Comparison of ENCODE assay signal across 11 mouse cellular contexts in the genomic region with DNA sequence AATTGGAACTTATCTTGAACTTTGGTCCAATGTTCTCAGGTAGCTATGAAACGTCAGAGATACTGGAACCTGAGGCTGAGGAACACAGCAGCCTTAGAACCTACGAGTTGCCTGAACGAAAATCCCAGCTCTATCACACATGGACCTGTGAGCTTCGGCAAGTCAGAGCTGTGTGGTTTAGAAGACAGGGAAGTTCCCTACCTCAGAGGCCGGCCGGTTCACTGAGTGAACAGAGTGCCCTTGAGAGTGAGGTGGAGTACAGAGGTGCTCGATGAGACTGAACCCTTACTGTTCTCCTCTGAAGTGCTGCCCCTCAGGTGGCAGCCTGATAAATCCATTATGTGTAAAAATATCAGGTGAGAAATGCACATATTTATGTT. TPM values are rescaled to one million over a fixed set of nuclear protein-coding genes. Genes with fewer than 3 reads are reported as not detected.
DNase-seq lines count a peak whose midpoint lies in the region; ATAC-seq and TF ChIP-seq lines count a peak whose summit lies in the region.
"Had no signal": no experiment of that assay in that cellular context is flagged by ENCODE, and none has a peak within 500 bp of the region (broad histone marks: within the 10 kb centered on the region; RNA-seq: fewer than 3 reads in every experiment).

No protein-coding gene starts in this region.

- H3K36me3 ChIP-seq in embryonic facial prominence, embryonic 15.5 days: peaks cover 55% of the 10 kb centered on the region
- H3K36me3 ChIP-seq in embryonic facial prominence, embryonic 10.5 days (replicated peaks): peaks cover 68% of the 10 kb centered on the region
- H3K36me3 ChIP-seq in lung, embryonic 16.5 days (ENCODE audit: control insufficient read depth, insufficient read depth, low read length): peaks cover 26% of the 10 kb centered on the region
- H3K36me3 ChIP-seq in intestine, embryonic 16.5 days (ENCODE audit: control insufficient read depth, insufficient read depth, low read length): peaks cover 18% of the 10 kb centered on the region
- peaks cover 9% of the 10 kb centered on the region for H3K36me3 ChIP-seq in kidney, adult 2 months (ENCODE audit: control insufficient read depth, insufficient read depth, low read length)

- no peak for DNase-seq in embryonic facial prominence, embryonic 10.5 days (ENCODE audit: low spot score)
- DNase-seq in lung, postnatal 14 days: no peak
- DNase-seq in natural killer cell, adult 2 months (ENCODE audit: low spot score in 2 of 2): peak; percentile 17 to 36
- no peak for DNase-seq in kidney, adult 2 months
- DNase-seq in right cerebral cortex, postnatal 14 days: no peak
- DNase-seq: cerebellum, adult 9-10 months; thymus, postnatal 25 days had no signal

- no peak for TF ChIP-seq POLR2A in kidney, adult 2 months (IDR thresholded peaks at IDR 0.05; ENCODE audit: low read depth, low read length)

- H3K4me1 ChIP-seq in embryonic facial prominence, embryonic 15.5 days: peaks cover 32% of the 10 kb centered on the region
- H3K4me1 ChIP-seq in embryonic facial prominence, embryonic 10.5 days: peaks cover 25% of the 10 kb centered on the region
- H3K4me1 ChIP-seq in lung, embryonic 16.5 days (replicated peaks; ENCODE audit: control insufficient read depth, insufficient read depth, low read length): peaks cover 25% of the 10 kb centered on the region
- H3K4me1 ChIP-seq in intestine, embryonic 16.5 days (ENCODE audit: control insufficient read depth, insufficient read depth, low read length): peaks cover 25% of the 10 kb centered on the region
- H3K4me1 ChIP-seq in kidney, adult 2 months (ENCODE audit: control insufficient read depth, insufficient read depth, low read length): peaks cover 23% of the 10 kb centered on the region

- WGBS in embryonic facial prominence, embryonic 15.5 days: 85% methylated on average over 7 of the region's 7 CpGs
- WGBS in embryonic facial prominence, embryonic 10.5 days: 91% methylated on average over 7 of the region's 7 CpGs
- WGBS in lung, embryonic 16.5 days: 71% methylated on average over 7 of the region's 7 CpGs
- WGBS in intestine, embryonic 16.5 days: 75% methylated on average over 7 of the region's 7 CpGs
- 43% methylated on average over 7 of the region's 7 CpGs for WGBS in kidney, adult 2 months

- H3K9me3 ChIP-seq in embryonic facial prominence, embryonic 15.5 days (replicated peaks): no peaks in the 10 kb centered on the region
- H3K9me3 ChIP-seq in embryonic facial prominence, embryonic 10.5 days: no peaks in the 10 kb centered on the region
- H3K9me3 ChIP-seq in lung, embryonic 16.5 days (ENCODE audit: control insufficient read depth, low read length): no peaks in the 10 kb centered on the region
- H3K9me3 ChIP-seq in intestine, embryonic 16.5 days (ENCODE audit: control insufficient read depth, low read length): no peaks in the 10 kb centered on the region

- ATAC-seq in embryonic facial prominence, embryonic 15.5 days (ENCODE audit: insufficient number of reproducible peaks, low FRiP score, low TSS enrichment, low read depth): no peak
- no peak for ATAC-seq in lung, embryonic 16.5 days (ENCODE audit: low read depth)
- peak; percentile 32 for ATAC-seq in intestine, embryonic 16.5 days

- 0 out of 2 replicates have a peak overlapping the region, but pooled peaks have one; percentile 7 for H3K27ac ChIP-seq in embryonic facial prominence, embryonic 15.5 days (replicated peaks)
- no peak overlapping the region for H3K27ac ChIP-seq in embryonic facial prominence, embryonic 10.5 days (replicated peaks)
- peak overlapping the region; percentile 58 for H3K27ac ChIP-seq in lung, embryonic 16.5 days (ENCODE audit: low read length)
- H3K27ac ChIP-seq in intestine, embryonic 16.5 days (ENCODE audit: low read length): peak overlapping the region; percentile 31
- no peak overlapping the region for H3K27ac ChIP-seq in kidney, adult 2 months (ENCODE audit: insufficient read depth, low read depth, low read length)
- H3K27ac ChIP-seq: macrophage had no signal

- no peak overlapping the region for H3K4me3 ChIP-seq in embryonic facial prominence, embryonic 15.5 days (replicated peaks)
- no peak overlapping the region for H3K4me3 ChIP-seq in embryonic facial prominence, embryonic 10.5 days
- no peak overlapping the region for H3K4me3 ChIP-seq in lung, embryonic 16.5 days (ENCODE audit: low read length)
- H3K4me3 ChIP-seq in intestine, embryonic 16.5 days (ENCODE audit: low read length): no peak overlapping the region
- H3K4me3 ChIP-seq in kidney, adult 2 months (ENCODE audit: insufficient read depth, low read depth, low read length): no peak overlapping the region

- TF ChIP-seq CTCF in kidney, adult 2 months (conservative IDR thresholded peaks at IDR 0.05; ENCODE audit: insufficient read depth, insufficient read length, low read depth, low read length): no peak

- no peak overlapping the region for H3K4me2 ChIP-seq in embryonic facial prominence, embryonic 15.5 days (replicated peaks)
- no peak overlapping the region for H3K4me2 ChIP-seq in lung, embryonic 16.5 days (ENCODE audit: low read depth, low read length)
- no peak overlapping the region for H3K4me2 ChIP-seq in intestine, embryonic 16.5 days (ENCODE audit: low read depth, low read length)

- no peak overlapping the region for H3K9ac ChIP-seq in embryonic facial prominence, embryonic 15.5 days
- H3K9ac ChIP-seq in lung, embryonic 16.5 days (ENCODE audit: low read length): no peak overlapping the region
- H3K9ac ChIP-seq in intestine, embryonic 16.5 days (ENCODE audit: low read depth, low read length): peak overlapping the region; percentile 30; the same call in 1 of the 2 replicates

- no peaks in the 10 kb centered on the region for H3K27me3 ChIP-seq in embryonic facial prominence, embryonic 15.5 days
- no peaks in the 10 kb centered on the region for H3K27me3 ChIP-seq in embryonic facial prominence, embryonic 10.5 days (replicated peaks; ENCODE audit: low read depth, poor library complexity, severe bottlenecking)
- H3K27me3 ChIP-seq in lung, embryonic 16.5 days (ENCODE audit: control insufficient read depth, insufficient read depth, low read depth, low read length): no peaks in the 10 kb centered on the region
- H3K27me3 ChIP-seq in intestine, embryonic 16.5 days (replicated peaks; ENCODE audit: control insufficient read depth, insufficient read depth, low read length): no peaks in the 10 kb centered on the region
- no peaks in the 10 kb centered on the region for H3K27me3 ChIP-seq in kidney, adult 2 months (replicated peaks; ENCODE audit: control insufficient read depth, insufficient read depth, low read length)

RNA-seq across cellular contexts. Expression of gene Slc25a51, which starts 5.1 kb away (rescaled TPM):
- 58.9 and 64.8 TPM in 2 replicates for polyA plus RNA-seq in embryonic facial prominence, embryonic 15.5 days (2015; fragmentation: Nextera tagmentation; extraction: Ambion mirVana)
- 82.0 and 87.0 TPM in 2 replicates for polyA plus RNA-seq in embryonic facial prominence, embryonic 10.5 days (2016; fragmentation: Nextera tagmentation; extraction: Ambion mirVana)
- polyA plus RNA-seq in lung, embryonic 16.5 days (2015; fragmentation: Nextera tagmentation; extraction: Ambion mirVana): 69.4 and 75.7 TPM in 2 replicates
- polyA plus RNA-seq in intestine, embryonic 16.5 days (2015; fragmentation: Nextera tagmentation; extraction: Ambion mirVana): 50.3 and 55.5 TPM in 2 replicates
- 145 and 157 TPM in 2 replicates for polyA plus RNA-seq in kidney, adult 2 months (2012; rRNA removed)

Comparison
In these comparisons a context has a peak if more than half of its experiments do, and no peak if none do; other contexts are left out.
1. H3K27ac ChIP-seq: peak in embryonic facial prominence, embryonic 15.5 days (single experiment), lung, embryonic 16.5 days (single experiment) and intestine, embryonic 16.5 days (single experiment); none in embryonic facial prominence, embryonic 10.5 days (single experiment) and kidney, adult 2 months (single experiment).
2. DNase-seq: peak in natural killer cell, adult 2 months (2 of 2); none in embryonic facial prominence, embryonic 10.5 days (single experiment), lung, postnatal 14 days (single experiment), kidney, adult 2 months (single experiment) and right cerebral cortex, postnatal 14 days (single experiment).